Mouse (Mus musculus) brain, adult 2 months (tissue): ENCODE data around the gene Carmil3.

ENCODE experiments used
- DNase-seq: peaks from one replicate; pipeline ENCODE4 v3.0.0; 2011; ENCODE audit warnings: low read depth, low spot score

The Carmil3 gene

DNA sequence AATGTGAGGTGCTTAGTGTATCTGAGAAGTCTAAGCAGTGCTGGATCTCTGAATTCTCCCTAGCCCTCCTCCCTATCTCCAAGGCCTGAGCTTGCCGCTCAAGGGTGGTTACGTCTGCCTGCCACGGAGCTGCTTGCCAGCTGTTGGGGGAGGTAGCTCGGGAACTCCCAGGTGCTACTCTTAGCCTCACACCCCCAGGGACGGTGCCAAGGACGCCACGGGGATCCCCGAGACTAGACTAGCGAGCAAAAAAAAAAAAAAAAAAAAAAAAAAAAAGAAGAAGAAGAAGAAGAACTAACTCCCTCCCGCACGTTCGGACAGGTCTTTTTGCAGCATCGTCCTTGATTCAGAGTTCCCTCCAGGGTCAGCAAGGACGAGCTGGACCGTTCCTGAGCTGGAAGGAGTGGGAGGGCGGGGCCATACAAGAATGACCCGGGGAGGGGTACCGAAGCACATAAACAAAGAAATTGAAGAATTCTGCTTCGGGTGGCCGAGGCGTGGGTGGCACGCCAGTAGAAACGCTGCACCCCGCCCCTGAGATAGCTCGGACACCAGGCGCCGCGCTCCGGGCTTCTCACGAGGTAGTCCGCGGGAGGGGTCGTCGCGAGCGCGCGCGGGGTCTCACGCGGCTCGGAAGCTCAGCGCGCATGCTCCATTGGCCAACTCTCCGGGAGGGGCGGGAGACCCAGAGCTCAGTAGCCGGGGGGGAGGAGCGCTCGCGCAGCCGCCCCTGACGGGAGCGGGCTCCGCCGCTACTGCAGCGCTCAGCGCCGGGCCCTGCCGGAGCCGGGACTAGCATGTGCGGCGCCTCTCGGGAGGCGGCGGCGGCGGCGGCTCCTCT, at the start of gene Carmil3:
Gene Carmil3 (plus strand): TSS at position 291 of the 841 bp plus-strand sequence.
- peak; percentile 96 for DNase-seq

GRCm38 (mm10) chr14:55457693-55458092, 32.8 kb upstream of the Carmil3 start:
- no peak for DNase-seq

DNA sequence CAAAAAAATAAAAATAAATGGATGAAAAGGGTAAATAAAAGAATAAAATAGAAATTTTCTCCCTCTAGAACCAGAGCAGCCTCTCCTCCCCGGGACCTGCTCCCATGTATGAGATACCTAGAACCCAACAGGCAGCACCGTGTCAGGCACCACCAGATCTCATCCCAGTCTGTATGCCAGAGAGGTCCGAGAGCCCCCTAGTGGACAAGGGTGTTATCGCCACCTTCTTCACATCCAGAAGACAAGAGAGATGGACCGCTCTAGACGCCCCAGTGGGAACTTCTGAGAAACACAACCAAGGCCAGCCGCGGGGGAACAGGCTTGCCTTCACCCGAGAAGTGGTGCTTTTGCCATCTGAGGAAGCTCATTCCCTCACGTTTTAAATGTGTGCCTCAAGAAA, 32.2 kb upstream of the Carmil3 start:
- peak; percentile 89 for DNase-seq

DNA sequence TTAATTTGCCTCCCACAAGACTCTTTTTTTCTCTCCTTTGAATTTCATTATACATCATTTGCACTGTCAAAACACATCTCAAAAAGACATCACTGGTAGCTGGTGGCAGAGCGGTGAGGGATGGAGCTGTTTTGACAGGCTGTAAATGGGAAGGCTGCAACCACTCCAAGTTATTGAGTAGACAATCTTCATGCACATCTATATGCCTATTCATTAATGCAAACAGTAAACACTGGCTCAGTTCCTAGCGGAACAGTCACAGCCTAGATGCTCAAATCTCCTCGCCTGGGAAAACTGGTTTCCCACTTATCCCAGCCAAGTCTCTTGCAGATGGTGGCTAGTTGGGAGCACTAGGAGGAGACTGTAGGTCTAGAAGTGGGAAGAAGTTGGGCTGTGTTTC, 31.7 kb upstream of the Carmil3 start:
- no peak for DNase-seq

- no peak for DNase-seq
These were observed 30.7 kb upstream of the Carmil3 start for GRCm38 (mm10) chr14:55459796-55460195.

GRCm38 (mm10) chr14:55460297-55460696, 30.2 kb upstream of the Carmil3 start:
- DNase-seq = peak; percentile 78

- DNase-seq = no peak
These were observed 28.7 kb upstream of the Carmil3 start for GRCm38 (mm10) chr14:55461757-55462156.

DNA sequence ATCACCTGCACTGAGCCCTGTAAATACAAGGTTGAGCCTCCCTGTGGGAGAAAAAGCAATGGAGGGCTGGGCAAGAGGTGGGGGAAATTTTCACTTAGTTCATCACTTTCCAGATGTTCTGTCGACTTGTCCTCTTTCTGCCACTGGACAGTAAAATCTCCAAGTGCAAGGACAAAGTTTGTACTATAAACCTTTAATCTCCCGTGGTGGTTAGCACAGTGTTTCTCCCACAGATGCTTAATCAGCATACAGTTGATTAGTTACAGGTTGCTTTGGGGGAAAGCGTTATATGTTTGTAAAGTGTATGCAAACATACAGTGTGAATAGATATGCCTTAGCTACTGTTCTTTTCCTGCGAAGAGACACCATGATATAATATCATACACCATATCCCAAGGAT, 24.0 kb upstream of the Carmil3 start:
- no peak for DNase-seq

DNA sequence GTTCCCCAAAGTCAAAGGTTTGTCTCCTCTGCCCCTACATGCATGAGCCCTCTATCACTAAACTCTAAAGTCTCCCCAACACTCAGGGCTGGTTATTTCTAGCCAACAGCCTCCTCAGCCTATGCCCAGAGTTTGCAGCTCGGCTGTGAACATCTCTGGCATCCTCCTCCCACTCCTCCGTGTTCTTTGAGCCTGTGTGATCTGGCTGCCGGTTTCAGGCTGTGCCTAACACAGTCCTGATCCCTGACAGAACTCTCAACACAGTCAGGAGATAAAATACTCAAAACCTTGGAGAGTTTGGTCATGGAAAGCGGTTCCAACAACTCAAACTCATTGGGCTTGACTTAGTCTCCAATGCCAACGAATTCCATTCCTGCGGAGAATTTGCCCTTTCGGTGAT, 23.3 kb upstream of the Carmil3 start:
- peak; percentile 66 for DNase-seq

GRCm38 (mm10) chr14:55468301-55468741, 22.1 kb upstream of the Carmil3 start:
- DNase-seq = no peak

GRCm38 (mm10) chr14:55469041-55469440, 21.4 kb upstream of the Carmil3 start:
- no peak for DNase-seq

DNA sequence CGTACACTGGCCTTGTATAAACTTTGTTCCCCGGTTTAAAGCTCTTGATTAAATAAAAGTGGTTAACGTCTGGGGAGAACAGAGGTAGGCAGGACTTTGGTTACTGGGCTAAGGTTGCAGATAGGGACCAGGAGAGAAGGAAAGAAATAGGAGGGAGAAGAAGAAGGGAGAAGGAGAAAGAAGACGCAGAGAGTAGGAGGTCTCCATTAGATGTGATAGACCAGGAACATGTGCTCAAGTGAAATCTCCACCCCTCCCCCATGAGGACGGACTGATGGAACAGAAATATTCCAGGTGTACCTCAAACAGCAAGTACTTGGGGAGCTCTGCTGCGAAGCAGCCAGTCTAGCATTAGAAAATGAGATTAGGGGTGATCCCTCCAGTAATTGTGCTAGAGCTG, 20.6 kb upstream of the Carmil3 start:
- DNase-seq = no peak

- DNase-seq = no peak
These were observed 19.6 kb upstream of the Carmil3 start for GRCm38 (mm10) chr14:55470806-55471205.

- DNase-seq = no peak
These were observed 14.8 kb upstream of the Carmil3 start for GRCm38 (mm10) chr14:55475654-55476053.

- DNase-seq = no peak
These were observed 13.0 kb upstream of the Carmil3 start for GRCm38 (mm10) chr14:55477421-55477820.

DNA sequence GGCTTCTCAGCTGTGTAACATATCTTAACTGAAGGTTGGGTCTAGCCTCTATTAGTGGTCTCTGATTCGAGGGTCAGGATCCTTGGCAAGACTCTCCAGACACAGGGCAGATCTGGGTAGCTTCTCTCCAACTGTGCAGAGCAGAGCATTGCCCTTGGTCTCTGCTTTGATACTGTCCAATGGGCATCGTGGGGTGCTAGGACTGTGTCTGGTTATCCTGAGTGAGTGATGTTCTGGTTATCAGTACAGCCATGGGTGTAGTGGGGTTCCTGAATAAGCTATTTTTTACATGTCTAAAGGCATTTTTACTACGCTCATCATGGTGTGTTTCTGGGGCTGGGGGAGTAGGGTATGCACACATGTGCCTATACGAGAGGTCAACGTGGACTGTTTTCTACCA, 12.6 kb upstream of the Carmil3 start:
- no peak for DNase-seq

GRCm38 (mm10) chr14:55478651-55479599, 11.5 kb upstream of the Carmil3 start, which contains the start of gene Dhrs4:
TSS of gene Dhrs4 (plus strand) at chr14:55478758.
- peak; percentile 92 for DNase-seq

DNA sequence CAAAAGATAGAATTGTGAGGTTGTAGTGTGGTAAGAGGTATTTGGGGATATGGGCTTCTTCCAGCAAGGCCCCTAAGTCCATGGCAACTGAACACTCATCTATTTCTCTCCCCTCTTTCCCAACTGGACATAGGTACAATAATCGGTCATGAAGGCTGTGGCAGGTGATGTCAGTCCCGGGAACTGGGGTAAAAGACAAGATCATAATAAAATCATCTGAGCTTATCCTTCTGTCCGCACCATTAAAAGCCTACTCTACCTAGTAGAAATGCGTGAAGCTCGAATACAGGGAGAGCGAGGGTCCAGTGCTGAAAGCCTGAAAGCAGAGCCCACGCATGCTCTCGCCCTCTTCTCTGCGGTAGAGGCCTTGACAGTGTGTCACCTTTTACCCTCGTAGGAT, 10.8 kb upstream of the Carmil3 start:
- no peak for DNase-seq

GRCm38 (mm10) chr14:55484430-55485085, 5.9 kb upstream of the Carmil3 start:
- DNase-seq = no peak

DNA sequence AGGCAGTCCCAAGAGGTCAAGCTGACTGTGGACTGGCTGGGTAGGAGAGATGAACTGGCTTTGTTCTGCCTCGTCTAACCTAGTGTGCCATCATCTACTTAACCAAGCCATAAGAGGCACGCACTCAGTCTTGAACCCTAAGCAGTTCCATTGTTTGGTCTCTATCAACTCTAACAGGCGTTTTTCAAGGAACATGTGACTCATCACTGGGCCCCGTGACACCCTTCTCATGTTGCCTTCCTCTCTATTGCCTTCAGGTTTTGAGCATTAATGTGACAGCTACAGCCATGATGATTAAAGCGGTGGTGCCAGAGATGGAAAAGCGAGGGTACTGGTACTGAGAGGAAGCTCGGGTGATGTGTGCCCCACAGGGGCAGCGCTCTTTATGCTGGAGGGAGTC, 3.6 kb upstream of the Carmil3 start:
- no peak for DNase-seq

DNA sequence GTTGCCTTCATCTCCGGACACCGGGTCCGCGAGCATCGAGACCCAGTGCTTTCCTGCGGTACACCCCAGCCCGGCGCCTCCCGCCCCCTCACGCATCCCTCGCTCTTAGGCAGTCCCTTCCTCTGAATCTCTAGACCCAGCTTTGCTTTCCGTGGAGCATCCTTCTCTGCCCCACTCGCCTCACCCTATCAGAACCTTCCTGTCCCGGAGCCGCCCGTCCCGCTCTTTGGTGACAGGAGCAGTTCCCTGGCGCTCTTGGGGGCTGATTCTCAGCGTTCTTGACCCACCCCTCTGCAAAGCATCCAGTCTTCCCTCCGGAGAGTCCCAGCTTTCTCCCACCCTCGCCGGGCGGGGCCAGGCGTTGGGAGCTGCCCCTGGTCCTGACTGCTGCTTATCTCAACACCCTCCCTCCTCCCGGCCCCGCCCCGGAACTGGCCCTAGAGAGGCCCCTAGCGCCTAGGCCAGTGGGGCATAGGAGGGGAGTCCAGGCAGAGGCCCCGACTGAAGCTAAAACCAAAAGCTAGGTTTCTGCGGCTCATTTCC, 911 bp downstream of the Carmil3 start:
- peak; percentile 84 for DNase-seq
